Mouse (Mus musculus) intestine, postnatal 0 days (tissue): Measurements from ENCODE around the gene Sema6d. TPM values are rescaled to one million over a fixed set of nuclear protein-coding genes. Genes with fewer than 3 reads are reported as not detected.

Experiments
- ATAC-seq: fragments of 200-750 bp; cut with Nextera tagmentation; 2 replicates; pipeline ENCODE4 v1.8.0; 2017; ENCODE audit warnings: mild to moderate bottlenecking, moderate TSS enrichment, moderate library complexity
- H3K27ac ChIP-seq: fragments of 300-500 bp; sonication (generic); 2 replicates; pipeline ENCODE4 v1.5.1; 2014; ENCODE audit warnings: mild to moderate bottlenecking, low read depth, low read length, moderate library complexity
- H3K27me3 ChIP-seq: fragments of 300-500 bp; sonication (generic); replicated peaks from 2 replicates; pipeline ENCODE4 v1.6.1; 2014; ENCODE audit warnings: low read length, mixed read lengths; ENCODE audit not compliant: control insufficient read depth, insufficient read depth
- H3K36me3 ChIP-seq: fragments of 300-500 bp; sonication (generic); 2 replicates; pipeline ENCODE4 v1.6.1; 2014; ENCODE audit warnings: mild to moderate bottlenecking, moderate library complexity; ENCODE audit not compliant: control insufficient read depth, insufficient read depth
- H3K4me1 ChIP-seq: fragments of 300-500 bp; sonication (generic); replicated peaks from 2 replicates; pipeline ENCODE4 v1.6.1; 2014; ENCODE audit warnings: antibody characterized with exemption, low read length, mixed read lengths; ENCODE audit not compliant: control insufficient read depth, insufficient read depth
- H3K4me2 ChIP-seq: fragments of 300-500 bp; sonication (generic); replicated peaks from 2 replicates; pipeline ENCODE4 v1.6.1; 2014; ENCODE audit warnings: low read depth, mild to moderate bottlenecking, moderate library complexity
- H3K4me3 ChIP-seq: fragments of 300-500 bp; sonication (generic); 2 replicates; pipeline ENCODE4 v1.5.1; 2014; ENCODE audit warnings: low read depth, low read length
- H3K9ac ChIP-seq: fragments of 300-500 bp; sonication (generic); 2 replicates; pipeline ENCODE4 v1.6.1; 2014; ENCODE audit warnings: mild to moderate bottlenecking, low read depth, low read length
- H3K9me3 ChIP-seq: fragments of 300-500 bp; sonication (generic); 2 replicates; pipeline ENCODE4 v1.6.1; 2016; ENCODE audit warnings: mixed run types; ENCODE audit not compliant: control insufficient read depth
- CTCF ChIP-seq: sonication (generic); IDR thresholded peaks from 2 replicates; pipeline ENCODE4 v1.5.1; 2016; ENCODE audit warnings: low read depth, mild to moderate bottlenecking, control low read depth, antibody characterized with exemption, moderate library complexity
- WGBS: fragments of 180-500 bp; shearing (Covaris S2); extraction: QIAGEN DNeasy Blood & Tissue Kit; methylation state at CpG from one replicate; pipeline ENCODE4 v1.1.7; 2014; 5-methylcytosine and 5-hydroxymethylcytosine counted together
- polyA plus RNA-seq: library from polyadenylated mRNA; unstranded; fragments of >200 nt; fragmentation: Nextera tagmentation; extraction: Ambion mirVana; gene quantifications from 2 replicates; pipeline ENCODE4 v1.2.1, GENCODE M21; 2015

Sema6d gene
- polyA plus RNA-seq, 1 experiment from 2014 or later = 10.4 TPM

GRCm38 (mm10) chr2:124158158-124158557, 68.4 kb downstream of the Sema6d start:
- no peak for ATAC-seq
- no peaks in the 10 kb centered on the region for H3K36me3 ChIP-seq
- H3K4me2 ChIP-seq = no peak overlapping the region
- H3K4me1 ChIP-seq = no peaks in the 10 kb centered on the region
- no peak overlapping the region for H3K27ac ChIP-seq
- H3K9me3 ChIP-seq = no peaks in the 10 kb centered on the region
- TF ChIP-seq CTCF = no peak
- WGBS = 50% methylated on average over 1 of the region's 1 CpGs
- no peak overlapping the region for H3K9ac ChIP-seq
- no peaks in the 10 kb centered on the region for H3K27me3 ChIP-seq
- no peak overlapping the region for H3K4me3 ChIP-seq

- ATAC-seq = no peak
- Histone ChIP-seq H3K4me2 (no peak overlapping the region), H3K4me3 (no peak overlapping the region), H3K36me3 (no peaks in the 10 kb centered on the region), H3K9ac (no peak overlapping the region), H3K27ac (no peak overlapping the region), H3K9me3 (no peaks in the 10 kb centered on the region), H3K4me1 (no peaks in the 10 kb centered on the region), H3K27me3 (no peaks in the 10 kb centered on the region)
- 67% methylated on average over 7 of the region's 7 CpGs for WGBS
- TF ChIP-seq CTCF = no peak
These were observed 72.3 kb downstream of the Sema6d start for GRCm38 (mm10) chr2:124162001-124162599.

GRCm38 (mm10) chr2:124168411-124168810, 78.6 kb downstream of the Sema6d start:
- no peak overlapping the region for H3K27ac ChIP-seq
- H3K4me2 ChIP-seq = no peak overlapping the region
- ATAC-seq = no peak
- no peaks in the 10 kb centered on the region for H3K36me3 ChIP-seq
- no peak for TF ChIP-seq CTCF
- H3K9me3 ChIP-seq = no peaks in the 10 kb centered on the region
- no peak overlapping the region for H3K4me3 ChIP-seq
- no peaks in the 10 kb centered on the region for H3K4me1 ChIP-seq
- 90% methylated on average over 1 of the region's 1 CpGs for WGBS
- no peaks in the 10 kb centered on the region for H3K27me3 ChIP-seq
- no peak overlapping the region for H3K9ac ChIP-seq

GRCm38 (mm10) chr2:124171718-124172117, 81.9 kb downstream of the Sema6d start:
- no peak overlapping the region for H3K27ac ChIP-seq
- no peak overlapping the region for H3K4me2 ChIP-seq
- H3K4me1 ChIP-seq = no peaks in the 10 kb centered on the region
- H3K9me3 ChIP-seq = no peaks in the 10 kb centered on the region
- no peaks in the 10 kb centered on the region for H3K36me3 ChIP-seq
- H3K4me3 ChIP-seq = no peak overlapping the region
- H3K27me3 ChIP-seq = no peaks in the 10 kb centered on the region
- WGBS = 84% methylated on average over 3 of the region's 3 CpGs
- no peak overlapping the region for H3K9ac ChIP-seq
- no peak for TF ChIP-seq CTCF
- ATAC-seq = no peak

- no peaks in the 10 kb centered on the region for H3K27me3 ChIP-seq
- no peak overlapping the region for H3K4me3 ChIP-seq
- no peak overlapping the region for H3K4me2 ChIP-seq
- no peak for TF ChIP-seq CTCF
- H3K9ac ChIP-seq = no peak overlapping the region
- ATAC-seq = no peak
- H3K9me3 ChIP-seq = no peaks in the 10 kb centered on the region
- H3K36me3 ChIP-seq = no peaks in the 10 kb centered on the region
- H3K4me1 ChIP-seq = no peaks in the 10 kb centered on the region
- WGBS = 48% methylated on average over 1 of the region's 1 CpGs
- H3K27ac ChIP-seq = no peak overlapping the region
These were observed 86.5 kb downstream of the Sema6d start for GRCm38 (mm10) chr2:124176265-124176664.

- Histone ChIP-seq H3K27ac (no peak overlapping the region), H3K36me3 (no peaks in the 10 kb centered on the region), H3K4me3 (no peak overlapping the region), H3K9me3 (no peaks in the 10 kb centered on the region), H3K4me1 (no peaks in the 10 kb centered on the region), H3K9ac (no peak overlapping the region), H3K27me3 (no peaks in the 10 kb centered on the region), H3K4me2 (no peak overlapping the region)
- ATAC-seq = no peak
- 73% methylated on average over 4 of the region's 4 CpGs for WGBS
- TF ChIP-seq CTCF = no peak
These were observed 87.0 kb downstream of the Sema6d start for GRCm38 (mm10) chr2:124176711-124177169.
